Mouse (Mus musculus) thymus, adult 2 months (tissue): Measurements from ENCODE around the gene Gadd45g.

Experiments
- CTCF ChIP-seq: fragments of 200-500 bp; IDR thresholded peaks from 2 replicates; pipeline ENCODE4 v1.5.1; 2012; ENCODE audit warnings: mild to moderate bottlenecking, control low read depth, low read length, moderate library complexity, borderline replicate concordance; ENCODE audit not compliant: control insufficient read depth, poor library complexity, insufficient read depth; ENCODE audit errors: extremely low read depth
- POLR2A ChIP-seq: fragments of 200-500 bp; IDR thresholded peaks from 2 replicates; pipeline ENCODE4 v1.6.1; 2012; ENCODE audit warnings: mild to moderate bottlenecking, low read length, control low read depth, moderate library complexity; ENCODE audit not compliant: control insufficient read depth, poor library complexity, insufficient read depth; ENCODE audit errors: extremely low read depth

GRCm38 (mm10) chr13:51873786-51874185, 27.3 kb downstream of the Gadd45g start:
- TF ChIP-seq CTCF (no peak), POLR2A (no peak)
